Mouse (Mus musculus) right cerebral cortex, postnatal 25 days (tissue): Measurements from ENCODE around the gene Asb17.
"Not testable (repeated sequence)": the region's sequence is repeated elsewhere in the genome, so short reads cannot be mapped to it uniquely, and the experiment has no call there.

Experiments
- DNase-seq: peaks from one replicate; pipeline ENCODE4 v3.0.0; 2022

Asb17 gene

GRCm38 (mm10) chr3:153844030-153844429 lies at the start of gene Asb17:
Asb17 (plus strand) TSS chr3:153844209.
- no peak for DNase-seq

GRCm38 (mm10) chr3:153797574-153797973 lies 46.4 kb upstream of the Asb17 start:
- no peak for DNase-seq

- no peak for DNase-seq
Measured at GRCm38 (mm10) chr3:153799603-153800002, 44.4 kb upstream of the Asb17 start.

GRCm38 (mm10) chr3:153800690-153801089 lies 43.3 kb upstream of the Asb17 start:
- DNase-seq: no peak

- DNase-seq: no peak
Measured at GRCm38 (mm10) chr3:153801541-153801940, 42.5 kb upstream of the Asb17 start.

GRCm38 (mm10) chr3:153802640-153803039 lies 41.4 kb upstream of the Asb17 start:
- DNase-seq: no peak

GRCm38 (mm10) chr3:153804032-153804431 lies 40.0 kb upstream of the Asb17 start:
- no peak for DNase-seq

- DNase-seq: peak; percentile 91
Measured at GRCm38 (mm10) chr3:153806077-153806772, 37.8 kb upstream of the Asb17 start.

GRCm38 (mm10) chr3:153806773-153807443 lies 37.1 kb upstream of the Asb17 start:
- no peak for DNase-seq

- no peak for DNase-seq
Measured at GRCm38 (mm10) chr3:153807444-153808149, 36.4 kb upstream of the Asb17 start.

GRCm38 (mm10) chr3:153808406-153808805 lies 35.6 kb upstream of the Asb17 start:
- DNase-seq: no peak

- DNase-seq: no peak
Measured at GRCm38 (mm10) chr3:153814026-153814425, 30.0 kb upstream of the Asb17 start.

- no peak for DNase-seq
Measured at GRCm38 (mm10) chr3:153817376-153817890, 26.6 kb upstream of the Asb17 start.

GRCm38 (mm10) chr3:153818723-153819122 lies 25.3 kb upstream of the Asb17 start:
- no peak for DNase-seq

GRCm38 (mm10) chr3:153819438-153819837 lies 24.6 kb upstream of the Asb17 start:
- no peak for DNase-seq

- no peak for DNase-seq
Measured at GRCm38 (mm10) chr3:153823671-153824515, 20.1 kb upstream of the Asb17 start.

GRCm38 (mm10) chr3:153825197-153825596 lies 18.8 kb upstream of the Asb17 start:
- no peak for DNase-seq

GRCm38 (mm10) chr3:153826616-153827015 lies 17.4 kb upstream of the Asb17 start:
- no peak for DNase-seq

- DNase-seq: not testable (repeated sequence)
Measured at GRCm38 (mm10) chr3:153829788-153830187, 14.2 kb upstream of the Asb17 start.

- no peak for DNase-seq
Measured at GRCm38 (mm10) chr3:153831014-153831872, 12.8 kb upstream of the Asb17 start.

- DNase-seq: no peak
Measured at GRCm38 (mm10) chr3:153831873-153832653, 11.9 kb upstream of the Asb17 start.
